Mouse (Mus musculus): ENCODE measurements around the gene Stx8.

The Stx8 gene

GRCm38 (mm10) chr11:68035303-68035891, 69.4 kb downstream of the Stx8 start:
- no peak for DNase-seq (ENCODE audit: low read depth, low spot score)

GRCm38 (mm10) chr11:68036133-68036959, 70.4 kb downstream of the Stx8 start:
- peak; percentile 23 for DNase-seq (ENCODE audit: low read depth, low spot score)

- DNase-seq (ENCODE audit: low read depth, low spot score): no peak
Measured at GRCm38 (mm10) chr11:68037093-68037492, 71.1 kb downstream of the Stx8 start.

GRCm38 (mm10) chr11:68038101-68038500, 72.1 kb downstream of the Stx8 start:
- no peak for DNase-seq (ENCODE audit: low read depth, low spot score)

GRCm38 (mm10) chr11:68044181-68044580, 78.2 kb downstream of the Stx8 start:
- no peak for DNase-seq (ENCODE audit: low read depth, low spot score)

- no peak for DNase-seq (ENCODE audit: low read depth, low spot score)
Measured at GRCm38 (mm10) chr11:68046916-68047315, 80.9 kb downstream of the Stx8 start.

- no peak for DNase-seq (ENCODE audit: low read depth, low spot score)
Measured at GRCm38 (mm10) chr11:68049261-68050165, 83.5 kb downstream of the Stx8 start.

- DNase-seq (ENCODE audit: low read depth, low spot score): no peak
Measured at GRCm38 (mm10) chr11:68050725-68051124, 84.7 kb downstream of the Stx8 start.

- no peak for DNase-seq (ENCODE audit: low read depth, low spot score)
Measured at GRCm38 (mm10) chr11:68051305-68051704, 85.3 kb downstream of the Stx8 start.

GRCm38 (mm10) chr11:68058466-68059201, 92.6 kb downstream of the Stx8 start:
- DNase-seq (ENCODE audit: low read depth, low spot score): no peak

GRCm38 (mm10) chr11:68060651-68061050, 94.7 kb downstream of the Stx8 start:
- no peak for DNase-seq (ENCODE audit: low read depth, low spot score)

GRCm38 (mm10) chr11:68062116-68062515, 96.1 kb downstream of the Stx8 start:
- no peak for DNase-seq (ENCODE audit: low read depth, low spot score)

GRCm38 (mm10) chr11:68067806-68068205, 101.8 kb downstream of the Stx8 start:
- no peak for DNase-seq (ENCODE audit: low read depth, low spot score)

GRCm38 (mm10) chr11:68070086-68070485, 104.1 kb downstream of the Stx8 start:
- no peak for DNase-seq (ENCODE audit: low read depth, low spot score)

- DNase-seq (ENCODE audit: low read depth, low spot score): no peak
Measured at GRCm38 (mm10) chr11:68071836-68072235, 105.8 kb downstream of the Stx8 start.

- no peak for DNase-seq (ENCODE audit: low read depth, low spot score)
Measured at GRCm38 (mm10) chr11:68072597-68073210, 106.7 kb downstream of the Stx8 start.

GRCm38 (mm10) chr11:68074686-68075085, 108.7 kb downstream of the Stx8 start:
- DNase-seq (ENCODE audit: low read depth, low spot score): no peak

- no peak for DNase-seq (ENCODE audit: low read depth, low spot score)
Measured at GRCm38 (mm10) chr11:68075331-68075730, 109.3 kb downstream of the Stx8 start.

- no peak for DNase-seq (ENCODE audit: low read depth, low spot score)
Measured at GRCm38 (mm10) chr11:68079756-68080155, 113.8 kb downstream of the Stx8 start.

GRCm38 (mm10) chr11:68080999-68081398, 115.0 kb downstream of the Stx8 start:
- DNase-seq (ENCODE audit: low read depth, low spot score): peak; percentile 34

GRCm38 (mm10) chr11:68082756-68083155, 116.8 kb downstream of the Stx8 start:
- no peak for DNase-seq (ENCODE audit: low read depth, low spot score)
